Mouse (Mus musculus): ENCODE measurements around the gene Hist2h4.

GRCm38 (mm10) chr3:96262979-96263550 is at the start of gene Hist2h4:
- TF ChIP-seq POLR2A (IDR thresholded peaks at IDR 0.05; ENCODE audit: control insufficient read depth, extremely low read depth, insufficient read depth, low read length, poor library complexity) (peak; percentile 92), CTCF (IDR thresholded peaks at IDR 0.05; ENCODE audit: borderline replicate concordance, control insufficient read depth, extremely low read depth, insufficient read depth, low read length, poor library complexity) (no peak)

Measured in thymus, adult 2 months (tissue).